Mouse (Mus musculus): ENCODE data around the gene Rmnd1.

Gene Rmnd1

DNA sequence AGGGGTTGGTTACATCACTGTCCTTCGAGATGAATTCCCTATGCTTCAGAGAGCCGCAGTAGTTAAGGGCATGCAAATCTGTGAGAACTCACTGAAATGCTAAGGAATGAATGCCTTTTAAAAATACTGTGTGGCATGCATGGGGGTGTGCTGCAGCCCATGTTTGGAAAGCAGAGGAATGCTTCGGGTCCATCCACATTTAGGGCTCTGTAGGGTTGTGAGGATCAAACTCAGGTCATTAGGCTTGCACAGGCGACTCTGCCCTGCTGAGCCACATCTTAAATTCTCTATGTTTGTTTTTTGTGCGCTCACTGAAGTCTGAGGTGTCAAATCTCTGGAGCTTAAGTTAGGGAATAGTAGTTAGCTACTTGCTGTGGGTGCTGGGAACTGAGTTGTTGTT is 41.1 kb downstream of the Rmnd1 start:
- DNase-seq (ENCODE audit: low spot score) = no peak

DNA sequence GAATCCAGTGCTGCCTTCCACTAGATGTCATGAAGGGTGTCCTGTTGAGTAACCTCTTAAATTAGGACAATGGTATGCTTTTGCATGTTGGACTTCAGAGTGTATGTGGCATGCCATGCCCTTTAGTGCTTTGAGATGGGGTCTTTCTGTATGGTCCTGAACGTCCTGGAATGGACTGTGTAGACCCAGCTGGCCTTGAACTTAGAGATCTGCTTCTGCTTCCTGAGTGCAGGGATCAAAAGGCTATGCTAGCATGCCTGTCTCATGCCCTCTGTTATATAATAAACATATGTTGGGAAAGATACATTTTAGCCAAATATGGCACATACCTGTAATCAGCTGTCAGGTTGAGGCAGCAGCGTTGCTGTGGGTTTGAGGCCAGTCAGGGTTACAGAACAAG is 41.6 kb downstream of the Rmnd1 start:
- no peak for DNase-seq (ENCODE audit: low spot score)

DNA sequence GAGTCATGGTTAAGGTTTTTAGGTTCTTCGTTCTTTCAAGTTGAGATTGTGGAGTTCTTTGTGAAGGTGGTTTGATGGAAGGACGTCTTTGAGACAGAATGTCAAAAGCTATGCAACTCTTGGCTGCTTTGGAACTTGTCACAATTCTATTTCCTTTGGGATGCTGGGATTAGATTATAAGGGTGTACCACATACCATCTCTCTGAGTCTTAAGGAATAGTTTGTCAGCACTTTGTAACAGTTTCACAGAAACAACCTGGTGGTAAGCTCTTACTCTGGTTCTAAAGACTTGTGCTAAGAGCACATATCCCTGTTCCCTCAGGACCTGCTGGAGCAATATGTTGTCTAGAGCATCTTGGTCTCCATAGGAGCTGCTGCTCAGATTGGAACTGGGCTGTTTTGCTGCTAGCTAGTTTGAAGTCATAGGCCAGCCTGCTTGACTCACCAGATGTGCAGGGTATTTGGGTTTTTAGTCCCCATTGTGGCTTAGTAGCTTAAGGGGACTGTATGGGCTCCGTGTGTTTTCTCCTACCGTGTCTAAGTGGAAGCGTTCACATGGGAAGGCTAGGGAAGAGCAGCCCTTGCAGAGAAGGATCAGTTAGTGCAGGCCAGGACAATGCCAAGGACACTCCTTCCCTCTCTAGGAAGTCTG is 42.6 kb downstream of the Rmnd1 start:
- DNase-seq (ENCODE audit: low spot score) = no peak

- DNase-seq (ENCODE audit: low spot score) = no peak
Measured at GRCm38 (mm10) chr10:4389036-4389435, 43.2 kb downstream of the Rmnd1 start.

DNA sequence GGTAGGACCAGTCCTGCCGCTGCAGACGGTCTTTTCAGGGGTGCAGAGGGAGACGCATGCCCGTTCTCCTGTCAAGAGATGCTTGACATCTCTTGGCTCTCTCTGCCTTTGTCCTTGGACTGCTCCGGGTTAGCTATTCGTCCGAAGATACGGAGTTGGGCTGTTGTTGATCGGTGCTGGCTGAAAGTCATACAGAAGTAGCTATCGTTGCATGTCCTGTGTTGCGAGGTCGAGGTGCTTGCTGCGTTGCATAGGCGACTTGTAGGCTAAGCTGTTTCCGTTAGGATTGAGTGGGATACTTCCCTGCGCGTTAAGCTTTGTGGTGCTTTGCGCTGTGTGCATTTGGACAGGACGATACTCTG is 43.8 kb downstream of the Rmnd1 start:
- DNase-seq (ENCODE audit: low spot score) = no peak

DNA sequence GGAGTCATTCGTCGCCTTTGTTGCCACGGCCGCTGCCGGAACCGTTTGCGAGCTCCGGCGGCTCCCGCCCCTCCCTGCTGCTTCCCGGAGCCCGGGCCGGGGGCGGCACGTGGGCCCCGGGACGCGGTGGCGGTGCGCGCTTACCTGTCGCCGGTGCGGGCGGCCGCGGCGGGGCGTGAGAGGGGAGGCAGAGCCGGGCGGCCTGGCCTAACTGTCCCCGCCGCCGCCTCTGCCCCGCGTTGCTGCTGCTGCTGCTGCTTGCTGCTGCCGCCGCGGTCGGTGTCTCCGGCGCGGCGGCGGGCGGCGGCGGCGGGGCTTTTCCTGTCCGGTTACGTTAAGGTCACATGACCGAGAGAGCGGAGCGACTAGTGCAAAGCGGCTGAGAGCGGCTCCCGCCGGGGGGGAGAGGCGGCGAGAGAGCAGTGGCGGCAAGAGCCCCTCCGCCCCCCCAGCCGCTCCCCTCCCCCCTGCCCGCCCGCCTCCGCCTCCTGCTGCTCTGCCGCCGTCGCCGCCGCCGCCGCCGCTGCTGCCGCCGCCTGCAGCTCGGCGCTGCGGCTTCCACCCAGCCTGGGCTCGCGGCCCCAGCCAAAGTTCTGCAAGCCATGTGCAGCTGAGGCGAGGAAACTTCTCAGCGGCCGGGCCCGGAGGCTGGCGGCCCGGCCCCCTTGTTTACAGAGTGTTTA is 44.3 kb downstream of the Rmnd1 start, which contains the start of gene Zbtb2:
Gene Zbtb2 (minus strand): TSS at position 408 of the 683 bp plus-strand sequence.
- DNase-seq (ENCODE audit: low spot score) = no peak

- peak; percentile 93 for DNase-seq (ENCODE audit: low spot score)
Measured at GRCm38 (mm10) chr10:4386609-4387591, 45.3 kb downstream of the Rmnd1 start.

- DNase-seq (ENCODE audit: low spot score) = no peak
Measured at GRCm38 (mm10) chr10:4384244-4384643, 47.9 kb downstream of the Rmnd1 start.

DNA sequence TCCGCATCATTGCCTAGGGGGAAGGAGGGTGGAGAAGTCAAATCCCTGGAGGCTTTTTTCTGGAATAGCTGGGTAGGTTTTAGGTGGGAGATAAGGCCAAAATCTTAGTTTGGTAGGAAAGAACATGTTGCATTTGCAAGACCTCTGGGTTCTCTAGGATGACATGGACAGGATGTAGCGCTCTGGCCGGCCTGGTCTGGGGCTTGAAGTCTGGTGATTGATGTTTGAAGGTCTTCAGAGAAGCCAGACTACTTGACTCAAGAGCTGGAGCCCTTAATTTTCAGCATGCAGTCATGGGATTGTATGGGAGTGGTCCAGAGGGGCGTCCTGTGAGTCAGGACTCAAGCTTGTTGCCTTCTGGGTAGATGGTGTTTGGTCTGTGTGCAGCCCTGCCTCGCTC is 51.4 kb downstream of the Rmnd1 start:
- DNase-seq (ENCODE audit: low spot score) = no peak

DNA sequence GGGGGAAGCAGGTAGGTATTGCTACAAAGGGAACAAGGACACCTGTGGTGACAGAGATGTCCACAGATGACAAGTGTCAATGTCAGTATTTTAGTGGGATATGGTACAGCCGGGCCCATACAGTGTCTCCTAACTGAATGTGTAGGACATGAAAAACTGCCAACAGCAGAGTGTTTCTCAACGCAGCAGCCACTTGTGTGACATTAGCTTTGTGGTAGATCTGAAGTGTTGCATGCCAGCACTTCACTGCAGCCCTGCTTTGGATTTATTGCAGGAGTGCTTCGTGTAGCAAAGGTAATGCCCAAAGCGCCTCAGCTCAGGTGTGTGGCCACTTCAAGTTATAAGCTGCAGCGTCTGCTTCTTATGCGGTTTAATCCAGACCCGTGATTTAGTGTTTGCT is 55.3 kb downstream of the Rmnd1 start:
- no peak for DNase-seq (ENCODE audit: low spot score)

GRCm38 (mm10) chr10:4376461-4376860 is 55.7 kb downstream of the Rmnd1 start:
- DNase-seq (ENCODE audit: low spot score) = no peak

- no peak for DNase-seq (ENCODE audit: low spot score)
Measured at GRCm38 (mm10) chr10:4375267-4375666, 56.9 kb downstream of the Rmnd1 start.

- no peak for DNase-seq (ENCODE audit: low spot score)
Measured at GRCm38 (mm10) chr10:4374734-4375133, 57.5 kb downstream of the Rmnd1 start.

DNA sequence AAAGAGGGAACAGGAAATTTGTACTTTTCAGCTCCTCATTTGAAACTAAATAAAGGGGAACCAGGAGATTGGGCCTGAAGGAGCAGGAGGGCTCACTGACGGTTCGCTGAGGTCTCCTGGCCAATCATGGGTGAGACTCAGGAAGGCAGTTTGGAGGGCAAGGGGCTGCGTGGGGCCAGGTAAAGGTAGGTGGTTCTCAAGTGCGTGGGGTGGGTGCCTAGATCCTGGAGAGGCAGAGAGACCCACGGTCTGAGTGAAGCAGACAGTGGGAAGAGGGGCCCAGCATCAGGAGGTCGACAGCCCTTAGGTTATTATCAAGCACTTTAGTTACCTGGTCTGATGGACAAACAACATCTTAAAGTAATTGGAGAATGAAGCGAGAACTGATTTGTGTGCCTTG is 57.9 kb downstream of the Rmnd1 start:
- DNase-seq (ENCODE audit: low spot score) = no peak

GRCm38 (mm10) chr10:4373558-4373957 is 58.6 kb downstream of the Rmnd1 start:
- no peak for DNase-seq (ENCODE audit: low spot score)

GRCm38 (mm10) chr10:4372011-4372410 is 60.2 kb downstream of the Rmnd1 start:
- no peak for DNase-seq (ENCODE audit: low spot score)

DNA sequence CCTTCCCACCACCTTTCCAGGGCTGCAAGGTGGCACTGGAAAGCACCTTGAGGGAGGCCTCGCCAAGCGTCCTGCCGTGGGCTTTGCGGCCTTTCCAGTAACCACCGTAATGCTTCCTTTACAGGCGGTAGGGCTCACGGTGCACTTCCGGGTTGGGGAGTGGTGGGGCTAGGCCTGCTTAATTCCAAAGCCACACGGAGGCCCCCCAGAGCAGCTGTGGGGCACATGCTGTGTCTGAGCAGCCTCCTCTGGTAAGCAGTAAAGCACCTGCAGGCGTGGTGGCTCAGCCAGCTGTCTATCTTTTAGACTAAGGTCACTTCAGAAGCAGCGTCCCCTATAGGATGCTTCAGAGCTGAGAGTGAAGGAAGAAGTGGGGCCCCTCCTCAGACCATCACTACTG is 62.1 kb downstream of the Rmnd1 start:
- DNase-seq (ENCODE audit: low spot score) = no peak

GRCm38 (mm10) chr10:4364618-4365017 is 67.6 kb downstream of the Rmnd1 start:
- DNase-seq (ENCODE audit: low spot score) = no peak

GRCm38 (mm10) chr10:4357435-4357834 is 74.8 kb downstream of the Rmnd1 start:
- no peak for DNase-seq (ENCODE audit: low spot score)

GRCm38 (mm10) chr10:4356640-4357039 is 75.5 kb downstream of the Rmnd1 start:
- no peak for DNase-seq (ENCODE audit: low spot score)

DNA sequence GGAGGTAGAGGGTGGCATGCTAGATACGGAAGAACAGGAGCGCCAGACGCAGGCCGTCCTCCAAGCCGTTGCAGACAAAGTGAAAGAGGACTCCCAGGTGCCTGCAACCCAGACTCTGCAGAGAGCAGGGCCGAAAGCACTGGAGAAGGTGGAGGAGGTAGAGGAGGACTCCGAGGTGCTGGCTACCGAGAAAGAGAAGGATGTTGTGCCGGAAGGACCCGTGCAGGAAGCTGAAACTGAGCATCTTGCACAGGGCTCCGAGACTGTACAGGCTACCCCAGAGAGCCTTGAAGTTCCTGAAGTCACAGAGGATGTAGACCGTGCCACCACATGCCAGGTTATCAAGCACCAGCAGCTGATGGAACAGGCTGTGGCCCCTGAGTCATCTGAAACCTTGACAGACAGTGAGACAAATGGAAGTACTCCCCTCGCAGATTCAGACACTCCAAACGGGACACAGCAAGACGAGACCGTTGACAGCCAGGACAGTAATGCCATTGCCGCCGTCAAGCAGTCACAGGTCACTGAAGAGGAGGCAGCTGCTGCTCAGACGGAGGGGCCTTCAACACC is 76.2 kb downstream of the Rmnd1 start:
- DNase-seq (ENCODE audit: low spot score) = no peak

Measured in left cerebral cortex, adult 11 months (tissue).